Mouse (Mus musculus): ENCODE results near the gene Tesc.

GRCm38 (mm10) chr5:117988367-117988766 is 39.2 kb upstream of the Tesc start:
- TF ChIP-seq CTCF (IDR thresholded peaks at IDR 0.05; ENCODE audit: borderline replicate concordance, insufficient read depth, low read length) = no peak
- no peak for TF ChIP-seq POLR2A (IDR thresholded peaks at IDR 0.05; ENCODE audit: low read depth, low read length)
